Mouse (Mus musculus): Measurements from ENCODE around the gene Rell1. TPM values are rescaled to one million over a fixed set of nuclear protein-coding genes. Genes with fewer than 3 reads are reported as not detected.

Gene Rell1
- polyA plus RNA-seq, 1 experiment, result 10.5 TPM

- Histone ChIP-seq H3K27ac (ENCODE audit: insufficient read depth, low read length) (no peak overlapping the region), H3K4me3 (replicated peaks; ENCODE audit: insufficient read depth, low read depth, low read length) (no peak overlapping the region), H3K4me1 (ENCODE audit: control insufficient read depth, insufficient read depth, low read length) (no peaks in the 10 kb centered on the region), H3K27me3 (ENCODE audit: control insufficient read depth, insufficient read depth, low read length) (no peaks in the 10 kb centered on the region)
- DNase-seq, result peak in 1 of 2 experiments; percentile 22
- WGBS, result 32% methylated on average over 6 of the region's 6 CpGs
- peak; percentile 39 for TF ChIP-seq CTCF (IDR thresholded peaks at IDR 0.05; ENCODE audit: borderline replicate concordance, insufficient read depth, low read depth, low read length)
- TF ChIP-seq POLR2A (IDR thresholded peaks at IDR 0.05; ENCODE audit: borderline replicate concordance, insufficient read depth, low read length), result no peak
Measured at GRCm38 (mm10) chr5:63886709-63887108, 82.0 kb downstream of the Rell1 start.

- WGBS, result 79% methylated on average over 5 of the region's 5 CpGs
- H3K27me3 ChIP-seq (ENCODE audit: control insufficient read depth, insufficient read depth, low read length), result no peaks in the 10 kb centered on the region
- no peak overlapping the region for H3K27ac ChIP-seq (ENCODE audit: insufficient read depth, low read length)
Measured at GRCm38 (mm10) chr5:63886292-63886691, 82.4 kb downstream of the Rell1 start.

GRCm38 (mm10) chr5:63879026-63879425 lies 89.7 kb downstream of the Rell1 start:
- Histone ChIP-seq H3K4me1 (ENCODE audit: control insufficient read depth, insufficient read depth, low read length) (no peaks in the 10 kb centered on the region), H3K27ac (ENCODE audit: insufficient read depth, low read length) (no peak overlapping the region), H3K27me3 (ENCODE audit: control insufficient read depth, insufficient read depth, low read length) (no peaks in the 10 kb centered on the region), H3K4me3 (replicated peaks; ENCODE audit: insufficient read depth, low read depth, low read length) (no peak overlapping the region)
- no peak for TF ChIP-seq POLR2A (IDR thresholded peaks at IDR 0.05; ENCODE audit: borderline replicate concordance, insufficient read depth, low read length)
- TF ChIP-seq CTCF (IDR thresholded peaks at IDR 0.05; ENCODE audit: borderline replicate concordance, insufficient read depth, low read depth, low read length), result no peak
- no peak for DNase-seq
- 49% methylated on average over 10 of the region's 10 CpGs for WGBS

More at GRCm38 (mm10) chr5:63886292-63886691, 82.4 kb downstream of the Rell1 start:
- H3K4me3 ChIP-seq (replicated peaks; ENCODE audit: insufficient read depth, low read depth, low read length), result no peak overlapping the region
- no peaks in the 10 kb centered on the region for H3K4me1 ChIP-seq (ENCODE audit: control insufficient read depth, insufficient read depth, low read length)
- TF ChIP-seq CTCF (IDR thresholded peaks at IDR 0.05; ENCODE audit: borderline replicate concordance, insufficient read depth, low read depth, low read length) (no peak), POLR2A (IDR thresholded peaks at IDR 0.05; ENCODE audit: borderline replicate concordance, insufficient read depth, low read length) (no peak)
- no peak for DNase-seq

- Histone ChIP-seq H3K4me1 (ENCODE audit: control insufficient read depth, insufficient read depth, low read length) (no peaks in the 10 kb centered on the region), H3K27me3 (ENCODE audit: control insufficient read depth, insufficient read depth, low read length) (no peaks in the 10 kb centered on the region), H3K4me3 (replicated peaks; ENCODE audit: insufficient read depth, low read depth, low read length) (no peak overlapping the region), H3K27ac (ENCODE audit: insufficient read depth, low read length) (no peak overlapping the region)
- WGBS, result 81% methylated on average over 4 of the region's 4 CpGs
- DNase-seq, result no peak
- TF ChIP-seq CTCF (IDR thresholded peaks at IDR 0.05; ENCODE audit: borderline replicate concordance, insufficient read depth, low read depth, low read length), result no peak
- TF ChIP-seq POLR2A (IDR thresholded peaks at IDR 0.05; ENCODE audit: borderline replicate concordance, insufficient read depth, low read length), result no peak
Measured at GRCm38 (mm10) chr5:63876081-63876480, 92.6 kb downstream of the Rell1 start.

GRCm38 (mm10) chr5:63874880-63875279 lies 93.8 kb downstream of the Rell1 start:
- H3K4me3 ChIP-seq (replicated peaks; ENCODE audit: insufficient read depth, low read depth, low read length), result no peak overlapping the region

GRCm38 (mm10) chr5:63872176-63872932 lies 96.3 kb downstream of the Rell1 start:
- no peak for TF ChIP-seq POLR2A (IDR thresholded peaks at IDR 0.05; ENCODE audit: borderline replicate concordance, insufficient read depth, low read length)
- TF ChIP-seq CTCF (IDR thresholded peaks at IDR 0.05; ENCODE audit: borderline replicate concordance, insufficient read depth, low read depth, low read length), result no peak
- 20% methylated on average over 17 of the region's 17 CpGs for WGBS
- no peak overlapping the region for H3K27ac ChIP-seq (ENCODE audit: insufficient read depth, low read length)
- H3K27me3 ChIP-seq (ENCODE audit: control insufficient read depth, insufficient read depth, low read length), result no peaks in the 10 kb centered on the region
- no peak overlapping the region for H3K4me3 ChIP-seq (replicated peaks; ENCODE audit: insufficient read depth, low read depth, low read length)
- H3K4me1 ChIP-seq (ENCODE audit: control insufficient read depth, insufficient read depth, low read length), result no peaks in the 10 kb centered on the region
- peak in 1 of 2 experiments; percentile 37 for DNase-seq

More at GRCm38 (mm10) chr5:63874880-63875279, 93.8 kb downstream of the Rell1 start:
- no peak for DNase-seq
- H3K4me1 ChIP-seq (ENCODE audit: control insufficient read depth, insufficient read depth, low read length), result no peaks in the 10 kb centered on the region
- H3K27ac ChIP-seq (ENCODE audit: insufficient read depth, low read length), result no peak overlapping the region
- 63% methylated on average over 16 of the region's 16 CpGs for WGBS
- H3K27me3 ChIP-seq (ENCODE audit: control insufficient read depth, insufficient read depth, low read length), result no peaks in the 10 kb centered on the region
- TF ChIP-seq POLR2A (IDR thresholded peaks at IDR 0.05; ENCODE audit: borderline replicate concordance, insufficient read depth, low read length) (no peak), CTCF (IDR thresholded peaks at IDR 0.05; ENCODE audit: borderline replicate concordance, insufficient read depth, low read depth, low read length) (no peak)

- 42% methylated on average over 3 of the region's 3 CpGs for WGBS
- H3K27me3 ChIP-seq (ENCODE audit: control insufficient read depth, insufficient read depth, low read length), result no peaks in the 10 kb centered on the region
- no peak for DNase-seq
- no peak for TF ChIP-seq POLR2A (IDR thresholded peaks at IDR 0.05; ENCODE audit: borderline replicate concordance, insufficient read depth, low read length)
- no peak for TF ChIP-seq CTCF (IDR thresholded peaks at IDR 0.05; ENCODE audit: borderline replicate concordance, insufficient read depth, low read depth, low read length)
- no peak overlapping the region for H3K27ac ChIP-seq (ENCODE audit: insufficient read depth, low read length)
- H3K4me1 ChIP-seq (ENCODE audit: control insufficient read depth, insufficient read depth, low read length), result no peaks in the 10 kb centered on the region
- H3K4me3 ChIP-seq (replicated peaks; ENCODE audit: insufficient read depth, low read depth, low read length), result no peak overlapping the region
Measured at GRCm38 (mm10) chr5:63867421-63867820, 101.3 kb downstream of the Rell1 start.

GRCm38 (mm10) chr5:63858901-63859300 lies 109.8 kb downstream of the Rell1 start:
- DNase-seq, result no peak

More at GRCm38 (mm10) chr5:63858901-63859300, 109.8 kb downstream of the Rell1 start:
- TF ChIP-seq CTCF (IDR thresholded peaks at IDR 0.05; ENCODE audit: borderline replicate concordance, insufficient read depth, low read depth, low read length) (no peak), POLR2A (IDR thresholded peaks at IDR 0.05; ENCODE audit: borderline replicate concordance, insufficient read depth, low read length) (no peak)
- Histone ChIP-seq H3K27ac (ENCODE audit: insufficient read depth, low read length) (no peak overlapping the region), H3K4me1 (ENCODE audit: control insufficient read depth, insufficient read depth, low read length) (peaks cover 3% of the 10 kb centered on the region; the same call in 1 of the 2 replicates), H3K27me3 (ENCODE audit: control insufficient read depth, insufficient read depth, low read length) (no peaks in the 10 kb centered on the region), H3K4me3 (replicated peaks; ENCODE audit: insufficient read depth, low read depth, low read length) (no peak overlapping the region)
- WGBS, result 89% methylated on average over 8 of the region's 8 CpGs

Other genes with a start within 250 kb of the Rell1 start
- 8.9 and 9.2 TPM in 2 replicates for gene 0610040J01Rik, start 156.5 kb downstream of the Rell1 start, polyA plus RNA-seq (2012; rRNA removed)
- gene Pgm2, start 124.1 kb upstream of the Rell1 start, polyA plus RNA-seq (2012; rRNA removed), result 8.4 and 10.8 TPM in 2 replicates
- gene Tbc1d1, start 187.4 kb upstream of the Rell1 start, polyA plus RNA-seq (2012; rRNA removed), result 17.3 and 17.7 TPM in 2 replicates

All from cerebellum, adult 2 months (tissue).